Mouse (Mus musculus) ES-CJ7 (cell line): ENCODE data around the gene Fam124a.
"Not testable (repeated sequence)": the region's sequence is repeated elsewhere in the genome, so short reads cannot be mapped to it uniquely, and the experiment has no call there.

ENCODE experiments used
- DNase-seq: peaks from one replicate; pipeline ENCODE4 v3.0.0; 2011; ENCODE audit warnings: low read depth, low spot score

Fam124a gene

DNA sequence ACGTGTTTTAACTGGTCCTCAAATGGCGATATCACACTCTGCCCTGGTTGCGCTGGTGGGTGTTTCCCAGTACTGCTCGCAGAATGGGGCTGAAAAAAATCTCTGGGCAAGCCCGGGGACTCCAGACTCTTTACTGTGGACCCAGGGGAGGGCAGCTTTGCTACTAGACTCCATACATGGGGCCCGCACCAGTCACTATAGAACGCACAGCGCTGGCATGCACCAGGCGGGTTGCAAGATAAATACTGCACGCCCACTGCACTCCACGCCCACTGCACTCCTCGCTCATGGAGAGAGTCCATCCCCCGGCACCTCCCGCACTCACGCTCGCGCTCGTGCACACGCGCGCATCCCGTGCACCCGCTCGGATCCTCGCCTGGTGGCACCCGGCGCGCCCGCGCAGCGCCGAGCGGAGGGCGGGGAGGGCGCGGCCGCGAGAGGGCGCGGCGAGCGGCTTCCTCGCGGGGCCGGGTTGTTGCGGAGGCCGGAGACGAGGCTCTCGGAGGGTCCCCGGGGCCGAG, at the start of gene Fam124a:
Fam124a (plus strand) TSS at position 429 of the 521 bp plus-strand sequence.
- peak; percentile 77 for DNase-seq

DNA sequence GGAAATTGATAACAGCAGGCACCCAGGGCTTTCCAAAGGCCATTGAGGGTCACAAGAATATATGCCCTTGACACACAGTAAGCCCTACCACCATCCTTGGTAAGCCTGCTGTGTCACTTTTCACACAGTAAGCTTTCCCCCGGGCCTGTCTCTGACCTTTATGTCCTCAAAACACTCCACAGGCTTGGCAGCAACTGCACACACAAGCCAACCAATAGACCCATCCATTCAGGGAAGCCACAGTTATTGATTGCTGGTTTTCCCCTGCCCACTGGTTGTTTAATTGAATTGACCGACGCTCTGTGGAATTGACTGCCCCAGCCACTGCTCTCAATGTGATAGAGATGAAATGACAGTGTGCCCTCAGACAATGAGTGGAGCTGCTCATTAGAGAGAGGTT, 49.3 kb upstream of the Fam124a start:
- no peak for DNase-seq

DNA sequence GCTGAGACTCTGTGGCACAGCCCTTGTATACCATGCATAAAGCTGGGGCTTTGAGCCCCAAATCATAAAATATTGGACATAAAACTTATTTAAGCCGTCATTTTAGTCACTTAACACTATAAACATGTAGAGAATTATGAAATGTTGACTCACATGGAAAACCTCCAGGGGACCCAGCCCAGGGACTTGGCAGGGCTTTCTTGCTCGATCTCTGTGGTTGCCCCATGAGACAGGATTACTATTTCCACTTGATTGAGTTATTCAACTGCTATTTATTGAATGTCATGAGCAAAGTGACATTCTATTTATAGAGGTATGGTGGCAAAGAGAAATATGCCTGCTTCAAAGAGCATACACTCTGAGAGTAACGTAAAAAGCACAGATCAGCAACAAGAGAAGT, 46.2 kb upstream of the Fam124a start:
- no peak for DNase-seq

DNA sequence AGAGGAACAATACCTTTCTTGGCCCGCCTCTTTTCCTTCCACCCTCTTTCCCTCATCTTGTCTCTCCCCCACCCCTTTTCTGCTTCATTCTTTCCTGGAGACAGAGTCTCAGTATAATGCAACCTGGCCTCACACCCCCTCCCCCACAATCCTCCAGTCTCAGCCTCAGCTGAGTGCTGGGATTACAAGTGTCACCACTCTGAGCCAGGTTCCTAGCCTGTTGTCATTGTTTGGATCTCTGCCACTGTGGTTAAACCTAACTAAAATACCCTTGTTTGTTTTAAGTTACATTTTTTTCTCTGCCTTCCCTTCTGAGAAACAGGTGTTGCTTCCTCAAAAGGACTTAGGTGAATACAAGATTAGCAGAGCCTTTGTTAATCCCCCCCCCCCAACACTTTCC, 42.7 kb upstream of the Fam124a start:
- DNase-seq: no peak

DNA sequence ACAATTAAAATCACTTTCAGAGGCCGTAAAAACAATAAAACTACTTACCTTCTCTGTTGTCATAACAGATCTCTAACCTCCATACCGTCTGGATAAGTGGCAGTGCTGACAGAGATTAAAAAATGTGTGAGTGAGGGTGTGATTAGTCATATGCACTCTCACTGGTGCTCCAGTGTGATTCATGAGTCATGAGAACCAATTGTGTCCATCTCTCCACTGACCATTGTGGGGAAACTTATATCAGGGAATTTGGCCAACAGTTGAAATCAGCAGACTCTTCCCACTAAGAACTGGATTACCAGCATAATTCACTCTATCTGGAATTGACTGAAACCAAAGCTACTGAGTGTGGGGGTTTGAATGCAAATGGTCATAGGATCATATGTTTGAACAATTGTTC, 24.6 kb upstream of the Fam124a start:
- DNase-seq: no peak

DNA sequence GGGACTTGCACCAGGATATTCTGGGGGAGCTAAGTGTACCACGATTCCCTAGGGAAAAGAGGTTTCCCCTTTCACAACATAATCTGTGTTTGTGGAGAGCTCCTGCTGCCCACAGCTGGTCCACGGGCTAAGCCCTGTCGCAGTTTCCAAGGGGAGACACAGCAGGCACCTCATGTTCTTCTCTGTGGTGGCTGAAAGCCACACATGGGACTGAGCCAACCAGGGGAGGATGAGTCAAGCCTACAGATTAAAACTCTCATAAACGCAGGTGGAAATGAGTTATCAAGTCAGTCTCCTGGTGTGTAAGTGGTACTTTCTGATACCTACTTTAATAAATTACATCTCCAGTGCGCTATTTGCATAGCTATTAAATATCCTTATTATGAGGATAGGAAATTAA, 19.4 kb upstream of the Fam124a start:
- DNase-seq: no peak

DNA sequence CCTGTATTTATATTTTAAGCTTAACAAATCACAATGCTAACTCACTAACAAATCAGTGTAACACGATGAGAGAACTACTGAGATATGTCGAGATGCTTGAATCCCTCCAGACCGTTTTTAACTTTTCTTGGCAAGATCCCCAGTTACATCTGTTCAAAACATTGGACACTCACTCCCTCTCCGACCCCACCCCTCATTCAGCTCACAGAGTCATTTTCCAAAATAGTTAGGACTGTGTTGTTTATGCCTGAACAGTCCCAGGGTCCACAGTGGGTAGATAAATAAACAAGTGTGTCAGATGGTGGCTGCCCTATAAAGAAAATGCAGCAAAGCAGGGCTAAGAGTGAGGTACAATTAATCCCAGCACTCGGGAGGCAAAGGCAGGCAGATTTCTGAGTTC, 18.5 kb upstream of the Fam124a start:
- DNase-seq: no peak

DNA sequence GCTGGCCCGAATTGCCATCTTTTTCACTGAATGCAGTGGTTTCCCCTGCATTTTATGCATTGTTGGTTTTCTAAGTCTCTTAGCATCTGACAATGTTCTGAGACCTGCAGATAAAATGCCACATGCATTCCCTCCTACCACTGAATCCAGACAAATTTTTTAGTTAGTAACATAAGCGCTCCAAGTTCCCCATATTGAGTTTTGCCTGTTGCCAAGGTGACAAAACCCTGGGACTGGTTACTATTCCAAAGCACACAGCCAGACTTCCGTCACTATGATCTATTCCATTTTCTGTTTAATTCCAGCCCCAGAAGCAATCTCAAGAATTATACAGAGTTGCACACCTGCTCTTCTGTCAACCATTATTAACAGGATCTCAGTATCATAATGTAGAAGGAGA, 15.7 kb upstream of the Fam124a start:
- no peak for DNase-seq

DNA sequence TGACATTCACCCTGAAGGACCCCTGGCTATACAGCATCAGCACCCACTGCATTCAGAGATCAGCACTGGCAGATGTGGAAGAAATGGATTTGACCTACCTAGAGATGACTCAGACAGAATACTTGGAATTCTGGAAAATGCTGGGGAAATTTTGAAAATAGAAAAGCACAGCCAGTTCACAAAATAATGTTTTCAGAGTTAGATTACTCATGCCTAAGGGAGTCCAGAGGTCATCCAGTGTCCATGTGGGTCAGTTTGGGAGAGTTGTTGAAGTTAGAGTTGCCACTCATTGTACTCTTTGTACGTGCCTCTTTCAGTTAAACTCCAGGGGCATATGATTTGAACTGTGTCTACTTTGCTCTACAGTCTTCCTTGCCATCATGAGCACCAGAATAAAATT, 13.8 kb upstream of the Fam124a start:
- no peak for DNase-seq

DNA sequence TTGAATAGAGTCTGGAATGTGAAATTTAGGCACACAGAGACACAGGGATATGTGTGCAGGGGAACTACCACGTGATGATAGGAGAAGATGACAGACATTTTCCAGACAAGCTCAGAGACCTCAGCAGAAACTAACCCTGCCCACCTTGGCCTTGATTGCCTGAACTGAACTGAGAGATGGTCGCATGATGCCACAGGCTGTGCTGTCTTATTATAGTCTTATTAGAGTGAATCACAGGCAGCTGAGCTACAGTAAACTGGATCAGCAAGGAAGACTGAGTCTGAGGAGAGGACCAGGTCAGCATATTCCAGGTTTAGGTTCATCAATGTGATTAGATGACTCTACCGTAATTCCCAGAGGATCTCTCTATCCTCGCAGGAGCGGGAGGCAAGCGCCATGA, 9.2 kb upstream of the Fam124a start:
- no peak for DNase-seq

DNA sequence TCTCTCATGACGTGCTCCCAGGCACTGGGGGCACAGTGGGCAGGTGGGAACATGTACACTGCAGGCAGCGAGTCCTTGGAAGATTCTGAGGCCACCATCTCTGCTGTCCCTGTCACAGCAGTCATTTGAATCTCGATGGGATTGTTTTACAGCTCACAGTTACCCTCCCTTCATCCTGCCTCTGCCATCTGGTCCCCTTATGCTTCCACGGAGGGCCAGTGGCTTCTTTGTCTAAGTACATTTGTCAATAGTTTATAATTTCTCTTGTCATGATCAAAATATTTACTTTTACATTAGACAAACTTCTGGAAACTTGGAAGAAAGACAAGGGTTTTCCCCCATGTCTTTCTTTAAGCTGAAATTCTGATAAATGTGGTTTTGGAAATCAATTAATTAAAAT, 8.8 kb upstream of the Fam124a start:
- DNase-seq: no peak

DNA sequence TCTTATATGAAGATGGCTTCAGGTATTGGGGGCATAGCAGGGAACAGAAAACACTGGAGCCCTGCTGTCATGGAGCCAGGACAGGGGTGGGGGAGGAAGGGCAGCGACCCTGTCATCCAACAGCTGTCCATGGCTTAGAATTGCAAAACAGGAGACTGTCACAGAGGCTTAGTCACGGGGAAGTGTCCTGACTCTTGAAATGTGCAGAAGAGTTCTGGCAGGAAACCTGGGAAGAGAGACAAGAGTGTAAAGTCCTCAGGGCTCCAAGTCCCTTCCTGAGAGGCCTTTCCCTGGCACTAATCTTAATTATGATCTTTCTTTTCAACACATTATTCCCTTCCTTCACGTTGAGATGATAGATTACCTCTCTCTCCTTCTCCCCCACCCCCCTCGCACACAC, 5.4 kb upstream of the Fam124a start:
- DNase-seq: no peak

DNA sequence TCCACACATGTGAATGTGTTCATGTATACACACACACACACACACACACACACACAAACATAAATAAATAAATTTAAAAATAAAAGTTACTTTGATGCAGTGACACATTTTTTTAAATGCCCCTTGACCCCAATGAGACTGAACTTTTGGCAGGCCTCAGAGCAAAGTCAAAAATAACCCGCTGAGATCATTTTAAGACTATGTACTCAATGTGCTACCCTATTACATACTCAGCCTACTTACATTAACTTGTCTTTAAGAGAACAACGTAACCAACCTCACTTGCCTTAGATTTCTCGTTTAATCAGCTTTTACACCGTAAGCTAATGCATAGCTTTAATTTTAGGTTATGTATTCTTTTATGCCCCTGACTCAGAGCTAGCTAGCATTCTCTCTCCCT, 2.8 kb upstream of the Fam124a start:
- no peak for DNase-seq

DNA sequence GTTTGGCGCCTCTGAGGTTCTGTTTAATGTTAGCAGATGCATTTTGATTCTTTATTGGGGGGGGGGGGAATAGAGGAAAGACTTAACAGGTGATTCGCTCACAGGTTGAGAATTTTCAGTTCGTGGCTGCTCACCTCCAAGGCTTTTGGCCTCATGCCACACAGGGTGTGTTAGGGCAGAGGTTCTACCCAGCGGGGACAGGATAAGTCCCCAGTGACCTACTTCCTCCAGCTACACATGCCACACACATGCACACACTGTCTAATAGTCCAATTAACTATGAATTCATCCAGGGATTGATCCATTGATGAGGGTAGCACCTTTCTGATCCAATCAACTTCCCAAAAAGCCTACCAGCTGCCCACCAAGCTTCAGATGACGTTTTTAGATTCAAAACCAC, 1.8 kb upstream of the Fam124a start:
- no peak for DNase-seq

DNA sequence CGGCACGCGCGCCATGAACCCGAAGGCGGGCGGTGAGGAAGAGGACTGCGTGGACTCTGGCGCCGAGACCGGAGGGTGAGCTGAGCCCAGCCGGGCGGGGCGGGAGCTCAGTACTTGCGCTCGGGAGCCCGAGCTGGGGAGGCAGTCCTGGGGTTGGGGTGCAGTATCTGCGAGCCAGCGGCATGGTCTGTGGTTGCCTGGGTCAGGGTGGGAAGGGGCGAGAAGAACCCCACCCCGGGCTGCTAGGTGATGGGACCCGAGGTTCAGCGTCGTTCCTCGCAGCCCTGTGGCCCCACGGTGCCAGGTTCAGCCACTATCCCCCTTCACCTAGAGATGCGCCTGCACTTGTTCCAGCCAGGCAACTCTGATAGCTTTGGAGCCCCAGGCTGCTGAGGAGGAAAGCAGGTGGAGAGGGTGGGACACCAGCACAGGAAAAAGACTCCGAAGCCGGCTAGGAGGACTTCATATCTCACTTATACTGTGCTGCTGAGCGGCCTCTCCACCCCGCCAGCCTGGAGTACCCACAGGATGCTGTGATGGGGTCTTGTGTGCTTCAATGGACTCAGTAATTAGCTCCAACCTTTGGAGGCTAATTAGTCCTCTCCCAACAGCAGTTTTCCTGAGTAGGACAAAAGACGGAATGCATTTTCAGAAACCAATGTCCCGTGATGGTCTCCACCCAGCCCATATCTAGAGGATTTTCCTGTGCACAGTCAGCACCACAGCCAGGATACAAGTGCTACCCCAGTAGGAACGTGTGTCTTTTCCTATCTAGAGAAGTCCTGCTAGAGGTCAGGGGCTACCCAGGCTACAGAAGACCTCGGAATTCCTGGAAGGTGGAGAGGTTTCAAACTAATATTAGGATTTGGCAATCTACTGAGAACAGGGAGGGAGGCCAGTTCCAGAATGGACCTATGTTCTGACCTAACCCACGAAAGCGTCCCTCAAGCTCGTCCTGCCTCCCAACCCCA, 588 bp downstream of the Fam124a start:
- DNase-seq: no peak

DNA sequence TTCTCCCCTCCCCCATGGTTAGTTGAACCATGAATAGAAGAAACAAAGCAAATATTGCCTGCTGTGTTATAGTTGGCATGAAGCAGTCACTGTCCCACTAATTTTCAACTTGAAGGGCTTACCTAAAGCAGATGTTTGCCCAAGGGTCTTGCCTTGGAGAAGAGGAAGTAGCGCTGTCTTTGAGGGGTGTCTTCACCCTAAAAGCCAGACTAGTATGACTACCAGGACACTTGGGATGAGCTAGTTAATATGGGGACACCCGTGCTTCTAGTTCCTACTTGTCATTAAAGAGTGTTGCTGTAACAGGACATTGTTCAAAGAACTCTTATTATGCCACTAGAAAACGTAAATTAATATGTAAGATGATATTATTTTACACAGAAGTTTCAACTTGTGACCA, 1.6 kb downstream of the Fam124a start:
- DNase-seq: no peak

DNA sequence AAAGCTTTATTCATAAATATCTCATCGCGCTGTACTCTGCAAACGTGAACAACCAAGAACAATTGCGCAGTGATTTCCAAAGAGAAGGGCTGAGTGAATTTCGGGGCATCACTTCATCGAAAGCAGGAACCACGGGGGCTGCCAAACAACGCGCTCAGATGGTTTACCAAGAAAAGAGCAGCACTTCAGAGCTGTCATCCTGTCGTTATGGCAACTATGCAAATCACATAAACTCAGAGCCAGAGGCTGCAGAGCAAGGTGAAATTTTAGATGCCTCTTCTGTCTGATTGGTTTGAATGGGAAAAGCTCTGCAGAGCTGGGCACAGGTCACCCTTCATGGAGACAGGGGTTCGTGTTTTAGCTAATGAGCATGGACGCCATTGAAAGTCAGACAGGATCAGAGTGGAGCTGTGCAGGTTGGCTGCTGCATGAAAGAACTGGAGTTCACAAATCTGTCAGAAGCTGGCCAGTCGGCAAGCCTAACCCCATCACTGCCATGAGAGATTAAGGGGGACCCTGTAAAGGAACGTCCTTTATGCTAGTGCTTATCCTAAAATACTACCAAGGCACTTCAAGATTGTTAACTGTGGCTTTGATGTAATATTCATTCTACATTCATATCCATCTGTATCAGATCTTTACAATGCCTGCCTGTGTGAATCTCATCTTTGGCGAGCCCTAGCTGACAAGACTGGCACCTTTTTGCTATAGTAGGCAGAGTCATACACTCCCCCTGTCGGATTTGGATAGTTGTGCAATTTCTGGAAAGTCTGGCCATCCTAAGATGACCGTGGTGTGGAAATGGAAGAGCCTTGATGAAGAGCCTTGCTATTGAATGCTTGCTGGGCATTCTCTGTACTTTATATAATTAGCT, 6.6 kb downstream of the Fam124a start:
- DNase-seq: no peak

DNA sequence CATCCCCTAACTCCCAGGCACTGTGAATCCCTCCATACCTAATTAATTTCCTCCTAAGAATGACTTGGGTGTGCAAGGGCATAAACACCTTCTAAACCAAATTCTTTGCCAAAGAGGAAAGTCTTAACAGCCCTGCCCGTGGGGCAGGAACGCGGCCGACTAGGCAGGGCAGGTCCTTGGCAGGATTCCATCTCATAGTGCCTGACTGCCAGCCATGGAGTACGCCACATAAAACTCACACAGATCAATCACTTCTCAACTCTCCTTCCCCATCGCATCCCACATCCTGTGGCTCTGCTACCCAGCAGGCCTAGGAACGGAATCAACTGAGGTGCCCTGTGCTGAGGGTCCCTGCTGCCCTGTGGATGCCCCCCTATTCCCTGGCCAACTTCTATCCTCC, 8.1 kb downstream of the Fam124a start:
- no peak for DNase-seq

DNA sequence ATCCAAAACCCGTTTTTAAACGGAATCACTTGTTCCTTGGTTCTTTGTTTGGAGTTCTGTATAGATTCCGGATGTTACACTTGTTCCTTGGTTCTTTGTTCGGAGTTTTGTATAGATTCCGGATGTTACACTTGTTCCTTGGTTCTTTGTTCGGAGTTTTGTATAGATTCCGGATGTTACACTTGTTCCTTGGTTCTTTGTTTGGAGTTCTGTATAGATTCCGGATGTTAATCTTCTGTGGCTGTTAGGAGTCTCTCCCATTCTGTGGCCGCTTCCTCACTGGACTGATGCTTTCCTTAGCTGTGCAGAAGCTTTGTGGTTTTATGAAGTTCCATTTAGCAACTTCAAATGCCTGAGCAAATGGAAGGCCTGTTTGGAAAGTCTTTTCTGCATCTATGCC, 11.3 kb downstream of the Fam124a start, which contains the start of gene Gm4131:
Gm4131 (minus strand) TSS at position 101 of the 400 bp plus-strand sequence.
- not testable (repeated sequence) for DNase-seq

DNA sequence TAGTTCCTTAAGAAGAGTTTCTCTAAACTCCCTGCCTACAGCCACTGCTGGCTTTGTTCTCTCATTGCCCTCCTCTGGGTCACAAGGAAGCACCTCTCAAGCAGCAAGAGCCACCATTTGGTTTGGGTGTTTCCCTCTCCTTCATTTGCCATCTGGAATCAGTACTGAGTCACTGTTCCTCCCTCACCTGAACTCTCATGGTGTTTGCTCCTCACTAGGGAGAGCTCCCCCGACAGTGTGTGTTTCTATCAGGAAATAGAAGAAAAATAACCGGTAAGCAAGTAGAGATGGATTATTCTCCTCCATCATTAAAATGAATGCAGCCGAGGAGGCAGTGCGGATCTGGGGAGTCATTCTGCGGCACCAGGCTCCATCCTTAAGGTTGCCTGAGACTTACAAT, 13.9 kb downstream of the Fam124a start:
- no peak for DNase-seq

DNA sequence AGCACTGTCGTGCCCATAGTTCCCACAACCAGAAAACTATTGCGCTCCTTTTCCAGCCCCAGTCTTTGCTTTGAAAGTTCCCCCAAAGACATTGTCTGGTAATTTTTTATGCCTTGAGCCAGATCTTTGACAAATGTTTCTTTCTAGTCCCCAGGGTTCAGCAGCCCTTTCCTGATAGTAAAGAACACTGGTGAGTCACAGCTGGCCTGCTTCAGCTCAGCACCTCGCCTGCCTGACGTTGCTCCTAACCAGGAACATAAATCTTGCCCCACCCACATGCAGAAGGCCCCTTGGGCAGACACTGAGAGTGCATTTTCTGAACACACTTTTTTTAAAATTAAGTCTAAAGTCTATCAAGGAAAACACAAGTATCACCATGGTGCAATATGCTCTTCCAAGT, 14.8 kb downstream of the Fam124a start:
- no peak for DNase-seq

DNA sequence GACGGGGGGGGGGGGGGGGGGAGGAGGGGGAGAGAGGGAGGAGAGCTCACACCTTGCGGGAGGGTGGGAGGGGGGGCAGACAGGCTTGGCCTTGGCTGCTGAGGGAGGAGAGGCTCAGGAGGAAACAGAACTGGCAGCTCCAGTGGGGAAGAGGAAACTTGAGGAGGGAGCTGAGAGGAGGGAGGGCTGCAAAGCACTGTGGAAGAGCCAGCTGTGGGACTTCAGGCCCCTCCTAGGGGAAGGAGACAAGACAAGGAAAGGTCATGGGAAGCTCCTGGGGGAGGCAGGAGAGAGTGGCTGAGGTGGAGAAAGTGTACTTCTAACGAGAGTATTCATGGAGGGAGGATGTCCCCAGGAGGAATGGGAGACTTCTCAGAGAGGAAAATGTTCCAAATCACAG, 17.9 kb downstream of the Fam124a start:
- DNase-seq: peak; percentile 25
